Mouse (Mus musculus) lung, postnatal 0 days (tissue): ENCODE measurements at regions not wholly inside any gene's neighbourhood (a gene's known extent, or its start where the extent isn't known, plus 50 kb on each side); places are given as distances from the start of the nearest gene placed in this dataset.

ENCODE experiments used
- CTCF ChIP-seq: IDR thresholded peaks from 2 replicates; pipeline ENCODE4 v1.5.1; 2016; ENCODE audit warnings: antibody characterized with exemption, mild to moderate bottlenecking
- EP300 ChIP-seq: IDR thresholded peaks from 2 replicates; pipeline ENCODE4 v1.6.1; 2016; ENCODE audit warnings: antibody characterized with exemption, mild to moderate bottlenecking, control low read depth

GRCm38 (mm10) chr1:57144181-57144580, 165.7 kb upstream of the Satb2 start:
- TF ChIP-seq CTCF (no peak), EP300 (no peak)
